Mouse (Mus musculus) liver (tissue): ENCODE measurements around the gene Hoxa2.

Source experiments
- DNase-seq: peaks from one replicate; pipeline ENCODE4 v3.0.0-alpha.2; 2020; ENCODE audit warnings: mixed read lengths

Gene Hoxa2

DNA sequence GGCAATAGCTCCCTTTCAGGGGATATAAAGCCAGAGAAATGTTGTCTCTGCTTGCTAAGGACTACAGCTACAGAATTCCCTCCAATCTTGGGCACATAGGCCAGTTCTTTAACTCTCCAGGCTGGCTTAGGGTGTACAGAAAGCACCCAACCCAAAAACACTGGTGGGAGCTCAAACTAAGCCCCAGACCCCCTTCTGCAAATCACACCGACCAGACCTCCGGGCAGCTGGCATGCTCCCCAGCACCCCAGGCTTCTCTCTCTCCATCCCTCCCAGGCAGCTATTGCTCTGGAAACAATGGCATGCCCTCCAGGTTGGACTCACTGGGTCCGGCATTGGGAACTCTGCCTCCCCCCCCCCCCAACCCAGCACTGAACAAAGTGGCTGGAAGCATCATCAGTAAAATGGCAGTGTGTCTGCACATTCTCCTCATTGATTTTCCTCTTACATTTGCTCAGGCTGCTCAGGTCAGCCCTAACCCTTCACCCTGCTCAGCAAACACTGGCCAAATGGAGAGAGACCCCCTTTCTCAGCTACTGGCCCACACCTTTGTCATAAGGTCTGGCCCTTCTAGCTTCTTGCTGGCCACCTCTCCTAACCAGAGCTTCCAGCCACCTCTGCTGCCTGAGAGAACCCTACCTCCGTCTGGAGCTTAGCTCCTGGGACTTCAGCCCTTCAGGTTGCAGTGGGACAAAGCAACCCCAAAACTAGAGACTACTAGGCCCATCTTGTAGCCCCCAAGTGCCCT lies 14.5 kb upstream of the Hoxa2 start:
- no peak for DNase-seq

DNA sequence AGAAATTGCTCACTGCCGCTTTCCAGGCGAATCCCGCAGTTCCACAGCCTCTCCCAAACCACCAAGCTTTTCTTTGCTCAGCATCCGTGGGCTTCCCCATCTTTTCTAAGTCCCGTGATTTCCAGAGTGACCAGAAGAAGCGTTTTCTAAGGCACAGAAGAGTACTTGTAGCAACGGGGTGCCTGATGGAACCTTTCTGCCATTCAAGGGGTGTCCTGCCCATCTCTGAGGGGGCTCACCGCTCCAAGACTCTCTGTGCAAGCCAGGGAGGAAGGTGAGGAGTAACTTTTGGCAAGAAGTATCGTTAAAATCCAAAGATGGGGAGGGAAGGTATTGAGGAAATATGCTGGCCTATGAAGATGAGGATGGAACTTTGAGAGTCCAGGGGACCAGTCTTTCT lies 13.2 kb upstream of the Hoxa2 start:
- DNase-seq, result no peak

DNA sequence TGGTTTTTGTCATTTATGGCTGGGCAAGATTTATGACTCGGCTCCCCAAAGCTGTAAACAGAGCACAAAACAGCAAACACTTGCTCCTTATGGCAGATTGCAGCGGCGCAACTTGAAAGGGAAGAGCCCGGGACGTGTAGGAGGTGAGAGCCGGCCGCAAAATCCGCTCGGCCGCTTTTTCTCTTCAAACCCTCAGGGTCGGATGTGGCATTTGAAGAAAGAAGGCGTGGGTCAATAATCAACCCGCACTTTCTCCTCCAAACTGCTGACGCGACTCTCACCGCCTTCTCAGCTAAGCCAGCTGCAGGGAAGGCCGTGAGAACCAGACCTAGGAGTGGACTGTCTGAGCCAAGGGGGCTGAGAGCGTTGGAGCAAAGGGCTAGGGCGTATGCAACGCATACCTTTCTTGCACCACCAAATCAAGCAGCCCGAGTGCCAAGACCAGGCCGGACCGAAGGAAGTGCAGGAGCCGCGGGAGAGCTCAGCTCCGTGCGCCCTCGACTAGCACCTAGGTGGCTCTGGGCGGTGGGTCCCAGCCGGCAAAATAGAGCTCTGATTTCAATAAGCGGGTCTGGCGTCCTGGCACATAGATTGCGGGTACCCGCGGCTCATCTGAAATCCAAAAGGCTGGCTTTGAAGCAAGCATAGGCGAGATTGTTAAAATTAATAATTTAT lies 12.6 kb upstream of the Hoxa2 start, which contains the start of gene 5730596B20Rik:
5730596B20Rik (plus strand) TSS at position 438 of the 675 bp plus-strand sequence.
- DNase-seq, result no peak

DNA sequence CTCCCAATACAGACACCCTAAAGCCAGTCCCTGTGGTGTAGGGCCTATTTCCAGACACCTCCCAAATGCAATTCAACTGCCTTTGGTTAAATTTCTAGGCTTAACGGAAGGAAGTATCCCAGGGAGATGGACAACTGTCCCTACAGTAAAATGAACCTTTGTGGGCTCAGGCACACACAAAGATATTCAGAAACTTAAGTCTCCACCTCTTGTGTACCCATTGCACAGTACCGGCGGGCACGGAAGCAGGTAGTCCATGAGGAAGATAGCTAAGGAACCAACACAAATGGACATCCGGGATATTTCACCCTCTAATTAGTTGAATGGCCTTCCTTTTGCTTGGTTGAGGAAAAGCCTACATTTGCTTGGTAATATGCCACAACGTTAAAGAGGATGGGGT lies 11.8 kb upstream of the Hoxa2 start:
- DNase-seq, result no peak

DNA sequence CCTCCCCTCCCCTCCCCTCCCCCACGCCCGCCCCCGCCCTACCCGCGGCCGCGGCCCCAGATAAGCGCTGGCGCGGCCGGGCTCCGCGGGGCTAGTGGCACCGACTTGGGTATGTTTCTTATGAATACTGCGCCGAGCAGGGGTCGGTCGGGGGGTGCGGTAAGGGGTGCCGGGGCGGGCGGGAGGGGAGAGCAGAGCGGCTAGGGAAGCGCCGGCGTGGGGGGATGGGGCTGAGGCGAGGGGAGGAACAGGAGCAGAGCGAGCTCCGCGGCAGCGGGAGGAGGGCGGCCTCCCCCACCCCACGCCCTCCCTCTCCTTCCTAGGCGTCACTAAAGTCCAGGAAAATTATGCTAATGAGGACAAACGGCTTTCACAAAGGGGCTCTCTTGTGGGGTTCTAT lies 11.2 kb upstream of the Hoxa2 start:
- DNase-seq, result peak; percentile 49

GRCm38 (mm10) chr6:52174968-52175751 lies 10.5 kb upstream of the Hoxa2 start:
- DNase-seq, result peak; percentile 56

- no peak for DNase-seq
Observed at GRCm38 (mm10) chr6:52173648-52174047, 9.0 kb upstream of the Hoxa2 start.

DNA sequence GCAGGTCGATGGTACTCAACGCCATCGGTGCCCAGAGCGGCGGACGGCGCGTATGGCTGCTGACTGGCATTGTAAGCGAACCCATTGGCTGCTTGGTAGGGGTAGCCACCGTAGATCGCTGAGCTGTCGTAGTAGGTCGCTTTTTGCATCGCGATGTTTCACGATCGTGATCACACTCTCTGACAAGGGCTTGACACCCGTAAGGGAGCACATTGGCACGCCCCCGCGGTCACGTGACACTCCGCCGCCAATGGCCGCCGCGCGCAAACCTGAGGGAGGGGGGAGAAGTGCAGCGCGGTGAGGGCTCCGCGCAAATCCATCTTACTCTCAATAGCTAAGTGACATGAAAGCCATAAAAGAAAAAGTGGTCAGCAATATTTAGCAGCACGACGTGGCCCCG lies 7.9 kb upstream of the Hoxa2 start:
- DNase-seq, result peak; percentile 75

- DNase-seq, result no peak
Observed at GRCm38 (mm10) chr6:52171938-52172337, 7.3 kb upstream of the Hoxa2 start.

- DNase-seq, result no peak
Observed at GRCm38 (mm10) chr6:52171331-52171730, 6.7 kb upstream of the Hoxa2 start.

GRCm38 (mm10) chr6:52170898-52171223 lies 6.2 kb upstream of the Hoxa2 start:
- no peak for DNase-seq

DNA sequence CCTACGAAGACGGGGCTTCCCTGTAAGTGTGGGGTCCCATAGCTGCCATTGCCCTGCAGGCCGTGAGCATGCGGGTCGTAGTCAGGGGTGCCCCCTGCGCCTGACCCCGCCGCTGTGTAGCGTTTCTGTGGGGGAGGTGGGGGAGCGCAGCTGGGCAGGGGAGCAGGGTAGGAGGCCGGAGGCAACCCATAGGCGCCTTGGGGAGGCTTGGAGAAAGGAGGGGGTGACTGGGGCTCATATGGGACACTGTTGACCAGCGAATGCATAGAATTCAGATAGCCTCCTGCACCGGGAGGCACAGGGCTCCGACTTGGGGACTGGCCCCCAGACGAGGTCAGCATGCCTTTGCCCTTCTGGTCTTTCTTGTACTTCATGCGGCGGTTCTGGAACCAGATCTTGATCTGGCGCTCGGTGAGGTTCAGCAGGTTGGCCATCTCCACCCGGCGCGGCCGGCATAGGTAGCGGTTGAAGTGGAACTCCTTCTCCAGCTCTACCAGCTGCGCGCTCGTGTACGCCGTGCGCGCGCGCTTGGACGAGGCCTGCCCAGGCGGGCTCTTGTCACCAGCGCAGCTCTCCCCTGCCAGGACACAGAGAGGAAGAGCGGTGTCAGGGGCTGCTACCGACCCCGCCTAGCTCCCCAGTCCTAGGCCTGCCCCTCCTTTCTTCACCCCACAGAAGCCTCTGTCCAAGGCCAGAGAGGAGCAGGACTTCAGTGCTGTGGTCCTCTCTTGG lies 5.7 kb upstream of the Hoxa2 start:
- DNase-seq, result no peak

GRCm38 (mm10) chr6:52169499-52170165 lies 5.0 kb upstream of the Hoxa2 start:
- no peak for DNase-seq

- no peak for DNase-seq
Observed at GRCm38 (mm10) chr6:52168191-52169055, 3.8 kb upstream of the Hoxa2 start.

DNA sequence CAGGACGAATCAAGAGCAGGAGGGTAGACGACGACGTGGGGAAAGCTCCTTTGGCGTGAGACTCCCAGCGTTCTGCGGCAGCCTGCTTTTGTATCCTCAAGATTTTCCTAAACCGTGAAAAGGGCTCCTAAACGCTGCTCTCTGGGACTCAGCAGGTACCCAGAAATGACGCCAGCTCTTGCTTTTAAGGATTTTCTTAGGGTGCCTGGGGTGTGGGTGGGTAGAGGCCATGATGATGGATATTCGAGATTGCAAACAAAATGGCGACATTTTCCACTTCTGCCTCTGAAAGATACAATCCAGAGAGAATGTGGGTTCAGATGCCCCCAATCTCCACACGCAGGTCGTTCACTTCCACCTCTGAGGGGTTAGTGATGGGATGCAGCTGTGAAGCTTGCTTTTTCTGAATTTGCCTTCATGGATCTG lies 3.1 kb upstream of the Hoxa2 start:
- DNase-seq, result no peak

GRCm38 (mm10) chr6:52167176-52167575 lies 2.5 kb upstream of the Hoxa2 start:
- DNase-seq, result no peak

GRCm38 (mm10) chr6:52166431-52167077 lies 1.9 kb upstream of the Hoxa2 start:
- DNase-seq, result no peak

GRCm38 (mm10) chr6:52165441-52166370 lies 1.1 kb upstream of the Hoxa2 start:
- DNase-seq, result no peak

- DNase-seq, result no peak
Observed at GRCm38 (mm10) chr6:52164051-52164625, 493 bp downstream of the Hoxa2 start.
